Mouse (Mus musculus): ENCODE measurements around the gene Mrpl53.
"Not testable (repeated sequence)": the region's sequence is repeated elsewhere in the genome, so short reads cannot be mapped to it uniquely, and the experiment has no call there.

Gene Mrpl53

DNA sequence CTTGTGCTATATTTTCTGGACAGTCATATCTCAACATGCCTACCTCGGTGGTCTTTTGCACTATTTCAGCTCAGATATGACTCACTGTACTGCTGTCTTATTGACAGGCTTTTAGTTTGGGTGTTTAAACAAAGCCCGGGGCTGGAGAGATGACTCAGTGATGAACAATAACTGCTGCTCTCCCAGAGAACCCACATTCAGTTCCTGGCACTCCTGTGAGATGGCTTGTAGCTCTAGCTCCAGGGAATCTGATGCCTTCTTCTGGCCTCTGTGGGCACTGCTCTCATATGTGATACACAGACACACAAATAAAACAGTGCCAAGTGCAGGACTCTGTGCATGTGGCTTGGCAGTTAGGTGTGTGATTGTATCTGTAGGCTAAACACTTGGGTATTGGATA, 36.4 kb downstream of the Mrpl53 start:
- DNase-seq (ENCODE audit: low spot score in 2 of 2): no peak

DNA sequence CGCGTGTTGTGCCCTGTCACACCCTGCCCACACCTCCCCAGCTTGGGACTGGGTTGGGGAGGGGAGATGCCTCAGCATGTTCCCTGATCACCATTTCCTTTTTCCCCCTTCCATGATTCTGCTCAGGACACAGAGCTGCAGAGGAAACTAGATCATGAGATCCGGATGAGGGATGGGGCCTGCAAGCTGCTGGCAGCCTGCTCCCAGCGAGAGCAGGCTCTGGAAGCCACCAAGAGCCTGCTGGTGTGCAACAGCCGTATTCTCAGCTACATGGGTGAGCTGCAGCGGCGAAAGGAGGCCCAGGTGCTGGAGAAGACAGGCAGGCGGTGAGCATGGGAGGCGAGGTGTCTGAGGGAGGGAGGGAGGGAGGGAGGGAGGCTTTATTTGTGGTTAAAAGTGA, 37.0 kb downstream of the Mrpl53 start:
- DNase-seq (ENCODE audit: low spot score in 2 of 2): no peak

DNA sequence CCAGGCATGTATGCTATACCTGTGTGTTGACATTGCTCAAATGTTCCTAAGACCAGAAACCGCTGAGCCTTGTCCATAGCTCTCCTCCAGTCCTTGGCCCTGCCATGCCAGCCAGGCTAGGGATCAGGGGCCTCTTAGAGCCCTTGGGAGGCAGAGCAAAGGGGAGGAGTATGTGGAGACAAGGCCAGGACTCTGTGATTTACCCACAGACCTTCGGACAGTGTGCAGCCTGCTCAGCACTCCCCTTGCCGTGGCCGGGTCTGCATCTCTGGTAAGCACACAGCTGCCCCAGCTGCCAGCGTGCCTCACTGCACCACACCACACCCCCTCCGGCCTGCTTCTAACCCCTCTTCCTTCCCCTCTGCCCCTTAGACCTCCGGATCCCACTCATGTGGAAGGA, 38.4 kb downstream of the Mrpl53 start:
- DNase-seq (ENCODE audit: low spot score in 2 of 2): no peak

DNA sequence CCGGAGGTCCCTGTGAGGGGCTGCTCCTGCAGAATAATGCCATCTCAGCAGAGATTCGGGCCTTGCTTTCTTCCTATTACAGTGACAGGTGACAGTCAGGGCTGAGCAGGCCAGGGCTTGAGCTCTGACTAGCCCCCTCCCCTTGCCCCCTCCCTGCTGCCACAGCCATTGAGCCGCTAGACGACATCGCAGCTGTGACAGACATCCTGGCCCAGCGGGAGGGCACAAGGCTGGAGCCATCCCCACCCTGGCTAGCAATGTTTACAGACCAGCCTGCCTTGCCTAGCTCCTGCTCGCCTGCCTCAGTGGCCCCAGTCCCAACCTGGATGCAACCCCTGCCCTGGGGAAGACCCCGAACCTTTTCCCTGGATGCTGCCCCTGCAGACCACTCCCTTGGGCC, 42.9 kb downstream of the Mrpl53 start:
- no peak for DNase-seq (ENCODE audit: low spot score in 2 of 2)

DNA sequence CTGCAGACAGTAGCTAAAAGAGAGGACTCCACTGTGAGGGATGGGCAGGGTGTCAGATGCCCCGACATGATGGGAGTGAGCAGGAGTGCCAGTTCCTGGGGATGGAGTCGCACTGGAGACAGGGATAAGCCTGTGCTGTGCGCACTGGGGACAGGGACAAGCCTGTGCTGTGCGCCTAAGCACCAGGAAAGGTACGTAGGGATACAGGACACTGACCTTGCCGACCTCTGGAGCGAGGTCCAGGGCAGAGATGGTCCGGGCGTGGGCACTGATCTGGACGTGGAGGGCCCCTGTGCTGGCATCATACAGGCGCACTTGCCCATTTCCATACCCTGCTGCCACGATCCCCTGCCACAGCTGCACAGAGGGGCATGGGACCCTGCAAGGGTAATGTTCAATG, 44.2 kb downstream of the Mrpl53 start:
- no peak for DNase-seq (ENCODE audit: low spot score in 2 of 2)

DNA sequence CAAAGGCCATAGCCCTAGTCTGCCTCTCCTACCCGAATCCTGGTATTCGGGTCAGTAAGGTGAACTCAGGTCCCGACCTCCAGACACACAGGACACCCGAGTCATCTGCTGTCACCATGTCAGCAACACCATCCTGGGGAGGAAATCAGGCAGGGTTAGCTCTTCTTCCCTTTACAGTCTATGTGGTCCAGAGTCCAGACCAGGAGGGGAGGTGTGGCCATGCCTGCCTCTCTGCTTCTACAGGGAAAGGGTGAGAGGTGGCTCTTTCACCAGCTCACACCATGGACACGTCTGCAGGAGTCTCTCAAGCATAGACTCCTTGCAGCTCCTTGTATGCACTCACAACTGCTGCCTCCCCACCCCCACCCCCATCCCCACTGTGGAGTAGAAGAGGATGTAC, 44.6 kb downstream of the Mrpl53 start:
- no peak for DNase-seq (ENCODE audit: low spot score in 2 of 2)

DNA sequence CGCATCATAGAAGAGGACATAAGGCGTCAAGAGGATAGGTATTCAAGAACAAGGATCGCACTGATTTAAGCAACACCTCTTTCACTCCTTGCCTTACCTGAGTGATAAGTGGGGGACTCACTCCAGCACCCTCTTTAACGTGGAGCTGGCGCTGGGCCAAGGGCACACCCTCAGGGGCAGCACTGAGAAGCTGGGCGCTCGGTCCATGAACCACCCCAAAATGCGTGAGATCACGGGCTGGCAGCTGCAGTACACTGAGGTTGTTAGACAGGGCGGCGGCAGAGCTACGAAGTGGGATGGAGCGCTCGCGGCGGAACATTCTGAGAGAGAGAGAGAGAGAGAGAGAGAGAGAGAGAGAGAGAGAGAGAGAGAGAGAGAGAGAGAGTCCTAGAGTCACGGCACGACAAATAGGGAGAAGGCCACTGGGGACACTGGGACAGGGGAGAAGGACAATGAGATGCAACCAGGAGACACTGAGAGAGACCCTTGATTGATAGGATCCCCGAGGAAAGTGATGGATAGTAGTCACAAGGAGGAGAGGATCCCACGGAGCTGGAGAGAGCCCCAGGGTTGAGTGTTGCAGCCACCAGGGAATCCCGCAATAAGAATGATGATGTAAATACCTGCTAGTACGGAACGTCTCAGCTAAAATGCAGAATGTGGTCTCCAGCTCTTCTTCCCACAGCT, 46.9 kb downstream of the Mrpl53 start:
- peak in 1 of 2 experiments; percentile 71 for DNase-seq (ENCODE audit: low spot score in 2 of 2)

DNA sequence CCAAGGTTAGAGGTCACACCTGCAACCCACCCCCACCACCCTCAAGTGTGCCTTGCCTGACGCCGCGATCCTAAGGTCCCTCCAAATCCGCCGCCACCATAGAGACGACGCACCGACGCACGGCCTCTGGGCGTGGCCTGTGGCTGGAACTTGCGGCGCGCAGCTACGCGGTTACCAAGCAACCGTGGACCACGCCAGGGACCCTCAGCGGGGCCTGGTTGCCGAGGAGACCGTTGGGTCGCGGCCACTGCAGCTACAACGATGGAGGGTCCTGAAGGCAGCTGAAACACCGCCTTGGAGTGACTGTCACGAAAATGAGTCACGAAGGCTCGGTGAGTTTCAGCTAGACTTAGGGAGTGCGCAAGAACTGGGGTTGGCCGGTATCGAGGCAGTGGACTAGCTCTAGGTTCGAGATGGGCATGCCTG, 47.4 kb downstream of the Mrpl53 start, which contains the start of the genes Wdr54 and 1700003E16Rik:
Wdr54 (minus strand) TSS at position 139 of the 426 bp plus-strand sequence.
1700003E16Rik (plus strand) TSS at position 146 of the 426 bp plus-strand sequence.
- DNase-seq (ENCODE audit: low spot score in 2 of 2): peak; percentile 91 to 93

DNA sequence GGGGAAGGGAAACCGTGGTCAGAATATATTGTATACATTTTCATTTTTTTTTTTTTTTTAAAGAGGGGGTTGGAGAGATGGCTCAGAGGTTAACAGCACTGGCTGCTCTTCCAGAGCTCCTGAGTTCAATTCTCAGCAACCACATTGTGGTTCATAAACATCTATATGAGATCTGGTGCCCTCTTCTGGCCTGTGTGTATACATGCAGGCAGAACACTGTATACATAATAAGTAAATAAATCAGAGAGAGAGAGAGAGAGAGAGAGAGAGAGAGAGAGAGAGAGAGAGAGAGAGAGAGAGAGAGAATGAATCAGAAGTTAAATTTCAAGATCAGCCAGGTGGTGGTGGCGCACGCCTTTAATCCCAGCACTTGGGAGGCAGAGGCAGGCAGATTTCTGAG, 50.6 kb downstream of the Mrpl53 start:
- not testable (repeated sequence) for DNase-seq (ENCODE audit: low spot score in 2 of 2)

Measured in right cerebral cortex, postnatal 10 days (tissue).